Mouse (Mus musculus): ENCODE measurements at regions not wholly inside any gene's neighbourhood (a gene's known extent, or its start where the extent isn't known, plus 50 kb on each side); places are given as distances from the start of the nearest gene placed in this dataset.

- TF ChIP-seq POLR2A (IDR thresholded peaks at IDR 0.05; ENCODE audit: insufficient read length, low read depth), result no peak
- no peak for TF ChIP-seq USF1 (IDR thresholded peaks at IDR 0.05; ENCODE audit: low read depth)
- TF ChIP-seq E2F4 (IDR thresholded peaks at IDR 0.05; ENCODE audit: insufficient read depth), result no peak
- TF ChIP-seq MAX (IDR thresholded peaks at IDR 0.05; ENCODE audit: low read depth), result no peak
- TF ChIP-seq TCF3 (IDR thresholded peaks at IDR 0.05; ENCODE audit: insufficient read length, low read depth), result no peak
- TF ChIP-seq CEBPB (IDR thresholded peaks at IDR 0.05; ENCODE audit: insufficient read depth, poor library complexity, severe bottlenecking), result no peak
- TF ChIP-seq REST (IDR thresholded peaks at IDR 0.05; ENCODE audit: insufficient read depth, insufficient read length), result no peak
Measured at GRCm38 (mm10) chr10:24490432-24490831, 104.8 kb upstream of the Ccn2 start.
